Mouse (Mus musculus) megakaryocyte progenitor cell, adult 5-6 weeks (primary cell): ENCODE measurements around the gene Cldn12. TPM values are rescaled to one million over a fixed set of nuclear protein-coding genes. Genes with fewer than 3 reads are reported as not detected.

Experiments
- ATAC-seq: replicated peaks from 2 replicates; pipeline ENCODE4 v1.8.0; 2016; ENCODE audit warnings: mild to moderate bottlenecking, moderate TSS enrichment, inconsistent platforms; ENCODE audit not compliant: poor library complexity
- total RNA-seq, 2 experiments: library from RNA; stranded (forward) in 1 of 2; stranded (reverse) in 1 of 2; fragments of 157-497, 149-512 nt in 1 of 2; fragments of 200-1000 nt in 1 of 2; gene quantifications; 2 replicates each; pipeline versions ENCODE4 v1.2.3 to v1.2.4; 2015 to 2017

Cldn12 gene
- total RNA-seq, 2 experiments from 2014 or later = 1.7 to 5.0 TPM

DNA sequence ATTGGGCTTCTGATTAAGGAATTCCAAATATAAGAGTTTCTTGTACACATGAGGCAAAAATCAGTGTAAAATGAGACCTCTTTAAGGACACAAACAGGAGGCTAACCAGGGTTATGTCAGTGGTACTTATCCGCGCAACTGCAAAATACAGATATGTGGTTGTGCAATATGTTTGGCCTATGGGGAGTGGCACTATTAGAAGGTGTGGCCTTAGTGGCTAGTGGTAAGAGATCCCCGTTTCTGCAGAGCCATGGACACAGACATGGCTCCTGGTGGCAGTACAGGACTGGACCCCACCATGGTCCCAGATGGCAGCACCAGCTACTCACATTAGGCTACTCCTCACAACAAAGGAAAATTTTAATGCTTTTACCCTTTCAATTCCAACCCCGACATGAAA lies 19.7 kb downstream of the Cldn12 start:
- peak; percentile 41 for ATAC-seq

DNA sequence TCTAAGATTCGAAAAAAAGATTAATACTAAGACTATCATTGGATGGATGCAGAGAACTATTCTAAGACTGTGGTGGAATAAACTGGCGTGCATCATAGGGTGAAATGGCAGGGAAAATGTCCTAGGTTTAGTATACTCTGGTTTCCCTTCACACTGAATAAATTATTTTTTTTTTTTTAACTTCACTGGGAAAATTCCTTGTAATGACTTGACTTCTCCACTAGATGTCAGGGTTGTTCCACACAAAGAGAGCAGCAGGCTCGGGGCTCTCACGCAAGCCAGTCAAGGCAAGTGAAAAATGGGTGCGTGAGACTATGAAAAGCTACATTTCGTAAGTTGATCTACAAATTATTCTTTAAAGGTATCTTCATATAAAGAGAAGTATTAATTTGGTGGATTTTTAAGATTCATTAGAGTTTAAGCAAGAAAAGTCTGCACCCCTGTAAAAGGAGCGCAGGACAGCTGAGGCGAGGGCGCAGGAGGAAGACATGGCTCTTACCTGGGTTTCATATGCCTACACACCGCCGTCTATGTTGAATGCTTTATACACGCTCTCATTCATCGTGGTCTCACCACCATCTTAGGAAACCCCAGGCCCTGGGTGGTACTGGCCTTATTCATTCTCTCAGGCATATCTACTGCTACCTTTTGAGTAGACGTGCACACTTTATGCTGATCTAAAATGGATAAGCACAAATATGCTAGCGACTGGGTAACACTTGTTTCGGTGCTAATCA lies 20.3 kb downstream of the Cldn12 start:
- peak; percentile 97 for ATAC-seq

DNA sequence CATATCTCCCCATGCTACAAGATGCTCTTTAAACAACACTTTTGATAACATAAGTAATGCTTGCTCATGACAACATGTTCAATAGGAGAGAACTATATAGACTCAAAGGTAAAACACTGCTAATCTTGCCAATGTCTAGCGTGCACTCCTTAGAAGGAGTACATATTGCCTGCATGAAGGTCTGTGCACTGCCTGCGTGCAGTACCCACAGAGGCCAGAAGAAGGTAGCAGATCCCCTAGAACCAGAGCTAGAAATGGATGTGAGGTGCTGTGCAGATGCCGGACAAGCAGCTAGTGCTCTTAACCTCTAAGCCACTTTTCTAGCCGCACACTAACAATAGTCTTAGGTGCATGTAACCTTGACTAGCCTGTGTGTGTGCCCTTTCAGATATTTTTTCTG lies 22.6 kb downstream of the Cldn12 start:
- ATAC-seq = peak; percentile 39; the same call in 1 of the 2 replicates

DNA sequence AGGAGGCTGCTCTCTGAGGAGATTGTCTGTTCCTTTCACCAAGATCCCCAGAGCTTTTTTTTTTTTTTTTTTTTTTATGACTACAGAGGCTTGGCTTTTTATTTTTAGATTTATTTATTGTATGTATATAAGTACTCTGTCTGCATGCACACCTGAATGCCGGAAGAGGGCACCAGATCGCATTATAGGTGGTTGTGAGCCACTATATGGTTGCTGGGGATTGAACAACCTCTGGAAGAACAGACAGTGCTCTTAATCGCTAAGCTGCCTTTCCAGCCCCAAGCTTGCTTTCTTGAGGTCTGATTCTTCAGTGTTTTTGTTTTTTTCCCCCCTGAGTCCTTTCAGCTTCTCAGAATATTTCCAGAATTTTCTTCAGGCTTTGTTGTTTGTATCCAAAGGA lies 28.7 kb downstream of the Cldn12 start:
- ATAC-seq = no peak

DNA sequence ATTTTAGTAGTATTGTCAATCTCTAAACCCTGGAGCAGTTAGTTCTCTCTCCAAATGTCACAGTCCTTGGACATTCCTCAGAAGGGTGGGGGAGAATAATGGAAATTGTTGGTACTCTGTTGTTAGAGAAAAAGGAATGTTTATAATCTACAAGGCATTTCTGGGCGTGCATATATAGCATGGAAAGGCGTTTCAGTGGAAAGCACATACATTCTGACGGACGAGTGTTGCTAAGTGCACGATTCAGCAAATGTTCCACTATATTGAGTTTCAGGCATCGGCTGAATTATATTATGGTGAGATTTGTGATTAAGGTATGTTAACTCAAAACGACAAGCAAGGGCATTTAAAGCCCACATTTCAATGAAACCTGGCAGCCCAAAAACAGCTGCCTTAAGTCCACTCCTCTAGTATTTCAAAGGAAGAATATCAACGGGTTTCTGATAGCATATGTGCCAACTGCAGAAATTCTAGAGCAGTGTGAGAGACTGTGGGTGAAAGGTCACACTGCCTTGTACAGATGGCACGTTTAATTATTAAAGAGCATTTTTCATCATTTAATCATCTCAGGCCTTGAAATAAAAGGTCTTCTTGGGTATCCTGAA lies 31.4 kb downstream of the Cldn12 start:
- no peak for ATAC-seq

DNA sequence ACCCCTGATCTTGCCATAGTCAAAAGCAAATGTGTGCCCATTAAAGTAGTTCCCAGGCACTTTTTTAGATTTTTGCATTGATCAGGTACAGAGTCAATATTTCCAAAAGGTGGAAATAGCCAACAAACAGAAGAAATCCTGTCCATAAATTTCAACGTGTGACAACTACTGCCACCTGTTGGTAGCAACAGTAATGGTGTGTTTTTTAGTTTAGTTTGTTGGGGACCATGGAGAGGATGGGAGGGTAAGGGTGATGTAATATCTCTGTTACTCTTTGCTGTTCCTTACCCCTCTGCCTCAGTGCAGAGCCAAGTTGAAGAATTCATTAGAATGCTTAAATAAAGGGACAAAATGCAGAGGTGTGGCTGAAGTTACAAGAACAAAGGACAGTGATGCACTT lies 33.1 kb downstream of the Cldn12 start:
- peak; percentile 78 for ATAC-seq

DNA sequence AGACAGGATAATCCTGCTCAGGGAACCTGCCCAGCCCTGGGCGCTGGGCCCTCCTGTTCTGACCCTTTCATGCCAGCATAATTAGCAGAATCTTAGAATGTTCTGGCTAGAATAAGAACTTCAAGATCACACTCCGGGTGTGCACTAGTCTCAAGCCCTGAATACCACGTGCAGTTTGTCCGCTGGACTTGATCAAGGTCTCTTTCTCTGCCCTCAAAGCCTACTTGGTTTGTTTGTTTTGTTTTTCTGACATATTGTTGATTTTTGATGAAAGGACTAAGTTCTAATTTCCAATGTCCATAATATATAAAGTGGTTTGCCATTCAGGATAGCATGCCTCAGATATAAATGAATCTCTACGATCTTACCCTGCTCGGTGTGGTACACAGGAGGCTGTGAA lies 35.7 kb downstream of the Cldn12 start, which contains the start of gene 1700015F17Rik:
TSS of gene 1700015F17Rik (minus strand) at position 101 of the 400 bp plus-strand sequence.
- ATAC-seq = no peak

DNA sequence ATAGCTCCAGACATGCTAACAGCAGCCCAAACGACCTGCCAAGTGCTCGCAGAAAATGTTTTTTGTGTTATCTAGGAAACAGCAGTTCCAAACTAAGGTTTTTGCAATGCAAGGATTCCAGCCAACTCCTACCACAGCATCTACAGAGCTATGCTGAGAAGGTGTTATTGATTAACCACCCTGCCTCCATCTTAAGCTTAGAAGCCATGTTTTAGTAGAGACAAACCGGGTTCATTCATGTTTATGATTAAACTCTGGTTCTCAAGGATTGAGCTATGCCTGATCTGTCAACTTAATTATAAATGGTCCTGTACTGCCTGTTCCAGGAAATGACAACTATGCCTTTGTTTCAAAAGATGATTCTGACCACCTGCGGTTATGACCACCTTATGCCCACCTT lies 38.6 kb downstream of the Cldn12 start:
- no peak for ATAC-seq

DNA sequence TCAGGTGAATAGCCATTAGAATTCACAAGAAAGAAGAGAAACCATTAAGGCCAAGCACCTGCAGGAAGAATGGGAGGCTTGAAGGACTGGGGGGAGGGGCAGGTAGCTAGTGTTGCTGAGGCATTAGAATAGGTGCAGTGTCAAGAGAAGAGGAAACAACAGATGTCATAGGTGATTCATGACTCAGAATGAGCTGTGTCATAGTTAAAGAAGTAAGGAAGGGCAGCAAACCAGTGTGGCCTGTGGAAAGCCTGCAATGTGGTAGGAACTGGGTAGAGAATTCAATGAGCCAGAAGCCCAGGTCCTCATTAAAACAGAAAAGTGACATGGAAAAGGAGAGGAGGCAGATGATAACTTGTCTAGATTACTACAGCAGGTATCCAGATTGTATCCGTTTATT lies 49.5 kb downstream of the Cldn12 start:
- ATAC-seq = no peak

Other genes with a start within 250 kb of the Cldn12 start
- gene Cdk14, start 94.6 kb downstream of the Cldn12 start, total RNA-seq (2015) = 0.88 and 1.7 TPM in 2 replicates
- 0.07 and 0.25 TPM in 2 replicates for gene Cdk14, start 94.6 kb downstream of the Cldn12 start, total RNA-seq (2017)
- gene 1700015F17Rik, start 35.8 kb downstream of the Cldn12 start, total RNA-seq (2015) = not detected in 2 replicates
- gene 1700015F17Rik, start 35.8 kb downstream of the Cldn12 start, total RNA-seq (2017) = not detected in 2 replicates
- 30.2 and 30.8 TPM in 2 replicates for gene Gtpbp10, start 44.6 kb upstream of the Cldn12 start, total RNA-seq (2015)
- gene Gtpbp10, start 44.6 kb upstream of the Cldn12 start, total RNA-seq (2017) = 32.6 and 34.7 TPM in 2 replicates
- gene Gm8773, start 58.8 kb upstream of the Cldn12 start, total RNA-seq (2015) = not detected in 2 replicates
- not detected in 2 replicates for gene Gm8773, start 58.8 kb upstream of the Cldn12 start, total RNA-seq (2017)
- gene Cfap69, start 149.3 kb upstream of the Cldn12 start, total RNA-seq (2015) = not detected in 2 replicates
- gene Cfap69, start 149.3 kb upstream of the Cldn12 start, total RNA-seq (2017) = not detected in 2 replicates
- gene Steap2, start 179.6 kb upstream of the Cldn12 start, total RNA-seq (2015) = not detected in 2 replicates
- gene Steap2, start 179.6 kb upstream of the Cldn12 start, total RNA-seq (2017) = not detected in 2 replicates
- gene Steap1, start 234.4 kb upstream of the Cldn12 start, total RNA-seq (2015) = not detected in 2 replicates
- not detected in 2 replicates for gene Steap1, start 234.4 kb upstream of the Cldn12 start, total RNA-seq (2017)